Mouse (Mus musculus): Measurements from ENCODE around the gene Fyco1. TPM values are rescaled to one million over a fixed set of nuclear protein-coding genes. Genes with fewer than 3 reads are reported as not detected.

Fyco1 gene
- polyA plus RNA-seq, 1 experiment: 4.1 TPM

- Histone ChIP-seq H3ac (ENCODE audit: control insufficient read depth, insufficient read length, low read depth) (no peak overlapping the region), H3K79me3 (ENCODE audit: low read depth) (no peaks in the 10 kb centered on the region), H3K79me2 (ENCODE audit: control insufficient read depth, insufficient read depth) (no peaks in the 10 kb centered on the region), H3K4me3 (ENCODE audit: insufficient read depth, poor library complexity, severe bottlenecking) (no peak overlapping the region), H3K27me3 (ENCODE audit: control insufficient read depth, insufficient read depth, insufficient read length) (no peaks in the 10 kb centered on the region), H3K36me3 (ENCODE audit: control insufficient read depth, insufficient read depth) (peaks cover 64% of the 10 kb centered on the region)
- TF ChIP-seq MAX (IDR thresholded peaks at IDR 0.05): no peak
- no peak for TF ChIP-seq CTCF (IDR thresholded peaks at IDR 0.05; ENCODE audit: control insufficient read depth, insufficient read depth, insufficient read length)
- no peak for TF ChIP-seq USF1 (IDR thresholded peaks at IDR 0.05; ENCODE audit: low read depth)
- TF ChIP-seq MYOD1 (IDR thresholded peaks at IDR 0.05; ENCODE audit: control insufficient read depth, insufficient read length, low read depth): no peak
- TF ChIP-seq FOSL1 (IDR thresholded peaks at IDR 0.05; ENCODE audit: insufficient read depth, low read length, poor library complexity, severe bottlenecking): no peak
- TF ChIP-seq CEBPB (IDR thresholded peaks at IDR 0.05; ENCODE audit: low read depth): no peak
- TF ChIP-seq MYOG (IDR thresholded peaks at IDR 0.05; ENCODE audit: control insufficient read depth, extremely low read depth, insufficient read length): no peak
These were observed 15.8 kb downstream of the Fyco1 start for GRCm38 (mm10) chr9:123835851-123836250.

GRCm38 (mm10) chr9:123828916-123829315 is 22.8 kb downstream of the Fyco1 start:
- Histone ChIP-seq H3ac (ENCODE audit: control insufficient read depth, insufficient read length, low read depth) (no peak overlapping the region), H3K79me3 (ENCODE audit: low read depth) (no peaks in the 10 kb centered on the region), H3K79me2 (ENCODE audit: control insufficient read depth, insufficient read depth) (no peaks in the 10 kb centered on the region), H3K36me3 (ENCODE audit: control insufficient read depth, insufficient read depth) (peaks cover 47% of the 10 kb centered on the region), H3K4me3 (ENCODE audit: insufficient read depth, poor library complexity, severe bottlenecking) (no peak overlapping the region), H3K27me3 (ENCODE audit: control insufficient read depth, insufficient read depth, insufficient read length) (no peaks in the 10 kb centered on the region)
- TF ChIP-seq CEBPB (IDR thresholded peaks at IDR 0.05; ENCODE audit: low read depth) (no peak), CTCF (IDR thresholded peaks at IDR 0.05; ENCODE audit: control insufficient read depth, insufficient read depth, insufficient read length) (no peak), USF1 (IDR thresholded peaks at IDR 0.05; ENCODE audit: low read depth) (no peak)

GRCm38 (mm10) chr9:123826631-123827030 is 25.1 kb downstream of the Fyco1 start:
- H3K79me3 ChIP-seq (ENCODE audit: low read depth): no peaks in the 10 kb centered on the region
- no peaks in the 10 kb centered on the region for H3K79me2 ChIP-seq (ENCODE audit: control insufficient read depth, insufficient read depth)
- H3K4me3 ChIP-seq (ENCODE audit: insufficient read depth, poor library complexity, severe bottlenecking): no peak overlapping the region
- no peak overlapping the region for H3ac ChIP-seq (ENCODE audit: control insufficient read depth, insufficient read length, low read depth)
- no peaks in the 10 kb centered on the region for H3K27me3 ChIP-seq (ENCODE audit: control insufficient read depth, insufficient read depth, insufficient read length)
- H3K36me3 ChIP-seq (ENCODE audit: control insufficient read depth, insufficient read depth): peaks cover 49% of the 10 kb centered on the region
- TF ChIP-seq MAX (IDR thresholded peaks at IDR 0.05) (no peak), USF1 (IDR thresholded peaks at IDR 0.05; ENCODE audit: low read depth) (no peak), MYOD1 (IDR thresholded peaks at IDR 0.05; ENCODE audit: control insufficient read depth, insufficient read length, low read depth) (no peak), FOSL1 (IDR thresholded peaks at IDR 0.05; ENCODE audit: insufficient read depth, low read length, poor library complexity, severe bottlenecking) (no peak), CTCF (IDR thresholded peaks at IDR 0.05; ENCODE audit: control insufficient read depth, insufficient read depth, insufficient read length) (no peak), MYOG (IDR thresholded peaks at IDR 0.05; ENCODE audit: control insufficient read depth, extremely low read depth, insufficient read length) (no peak), CEBPB (IDR thresholded peaks at IDR 0.05; ENCODE audit: low read depth) (no peak)

- peak; percentile 31 for TF ChIP-seq FOSL1 (IDR thresholded peaks at IDR 0.05; ENCODE audit: insufficient read depth, low read length, poor library complexity, severe bottlenecking)
- TF ChIP-seq MYOD1 (IDR thresholded peaks at IDR 0.05; ENCODE audit: control insufficient read depth, insufficient read length, low read depth): no peak
- TF ChIP-seq CEBPB (IDR thresholded peaks at IDR 0.05; ENCODE audit: low read depth): no peak
- TF ChIP-seq MAX (IDR thresholded peaks at IDR 0.05): no peak
- TF ChIP-seq MYOG (IDR thresholded peaks at IDR 0.05; ENCODE audit: control insufficient read depth, extremely low read depth, insufficient read length): no peak
- Histone ChIP-seq H3K79me2 (ENCODE audit: control insufficient read depth, insufficient read depth) (peaks cover 5% of the 10 kb centered on the region), H3K36me3 (ENCODE audit: control insufficient read depth, insufficient read depth) (peaks cover 18% of the 10 kb centered on the region), H3ac (ENCODE audit: control insufficient read depth, insufficient read length, low read depth) (peak overlapping the region; percentile 12), H3K79me3 (ENCODE audit: low read depth) (peaks cover 2% of the 10 kb centered on the region), H3K4me3 (ENCODE audit: insufficient read depth, poor library complexity, severe bottlenecking) (no peak overlapping the region), H3K27me3 (ENCODE audit: control insufficient read depth, insufficient read depth, insufficient read length) (no peaks in the 10 kb centered on the region)
These were observed 33.1 kb downstream of the Fyco1 start for GRCm38 (mm10) chr9:123818601-123819000.

GRCm38 (mm10) chr9:123815996-123816395 is 35.7 kb downstream of the Fyco1 start:
- H3K79me2 ChIP-seq (ENCODE audit: control insufficient read depth, insufficient read depth): peaks cover 5% of the 10 kb centered on the region
- no peak overlapping the region for H3K4me3 ChIP-seq (ENCODE audit: insufficient read depth, poor library complexity, severe bottlenecking)
- H3K79me3 ChIP-seq (ENCODE audit: low read depth): no peaks in the 10 kb centered on the region
- H3K36me3 ChIP-seq (ENCODE audit: control insufficient read depth, insufficient read depth): peaks cover 15% of the 10 kb centered on the region
- TF ChIP-seq MYOG (IDR thresholded peaks at IDR 0.05; ENCODE audit: control insufficient read depth, extremely low read depth, insufficient read length): no peak
- peak; percentile 4 for TF ChIP-seq FOSL1 (IDR thresholded peaks at IDR 0.05; ENCODE audit: insufficient read depth, low read length, poor library complexity, severe bottlenecking)
- TF ChIP-seq MYOD1 (IDR thresholded peaks at IDR 0.05; ENCODE audit: control insufficient read depth, insufficient read length, low read depth): peak; percentile 81
- TF ChIP-seq MAX (IDR thresholded peaks at IDR 0.05): peak; percentile 25
- no peak overlapping the region for H3ac ChIP-seq (ENCODE audit: control insufficient read depth, insufficient read length, low read depth)
- H3K27me3 ChIP-seq (ENCODE audit: control insufficient read depth, insufficient read depth, insufficient read length): no peaks in the 10 kb centered on the region

GRCm38 (mm10) chr9:123815444-123815843 is 36.3 kb downstream of the Fyco1 start:
- no peaks in the 10 kb centered on the region for H3K27me3 ChIP-seq (ENCODE audit: control insufficient read depth, insufficient read depth, insufficient read length)
- H3K4me3 ChIP-seq (ENCODE audit: insufficient read depth, poor library complexity, severe bottlenecking): no peak overlapping the region
- no peak overlapping the region for H3ac ChIP-seq (ENCODE audit: control insufficient read depth, insufficient read length, low read depth)
- H3K79me2 ChIP-seq (ENCODE audit: control insufficient read depth, insufficient read depth): peaks cover 5% of the 10 kb centered on the region
- TF ChIP-seq FOSL1 (IDR thresholded peaks at IDR 0.05; ENCODE audit: insufficient read depth, low read length, poor library complexity, severe bottlenecking) (no peak), MAX (IDR thresholded peaks at IDR 0.05) (no peak), MYOD1 (IDR thresholded peaks at IDR 0.05; ENCODE audit: control insufficient read depth, insufficient read length, low read depth) (no peak), USF1 (IDR thresholded peaks at IDR 0.05; ENCODE audit: low read depth) (no peak), CEBPB (IDR thresholded peaks at IDR 0.05; ENCODE audit: low read depth) (no peak), MYOG (IDR thresholded peaks at IDR 0.05; ENCODE audit: control insufficient read depth, extremely low read depth, insufficient read length) (no peak), CTCF (IDR thresholded peaks at IDR 0.05; ENCODE audit: control insufficient read depth, insufficient read depth, insufficient read length) (no peak)
- H3K79me3 ChIP-seq (ENCODE audit: low read depth): no peaks in the 10 kb centered on the region
- H3K36me3 ChIP-seq (ENCODE audit: control insufficient read depth, insufficient read depth): peaks cover 14% of the 10 kb centered on the region

Measured in C2C12 (cell line).